Mouse (Mus musculus) heart, embryonic 12.5 days (tissue): ENCODE results near the gene Tnfsf18. TPM values are rescaled to one million over a fixed set of nuclear protein-coding genes. Genes with fewer than 3 reads are reported as not detected.

ENCODE experiments used
- ATAC-seq: fragments of 200-750 bp; cut with Nextera tagmentation; 2 replicates; pipeline ENCODE4 v1.8.0; 2017; ENCODE audit warnings: moderate TSS enrichment, moderate library complexity; ENCODE audit not compliant: insufficient number of reproducible peaks, low FRiP score
- H3K27ac ChIP-seq: fragments of 300-500 bp; sonication (generic); 2 replicates; pipeline ENCODE4 v1.5.1; 2016; ENCODE audit warnings: mild to moderate bottlenecking, moderate library complexity; ENCODE audit not compliant: poor library complexity, severe bottlenecking
- H3K27me3 ChIP-seq: fragments of 300-500 bp; sonication (generic); replicated peaks from 2 replicates; pipeline ENCODE4 v1.6.1; 2016; ENCODE audit warnings: mild to moderate bottlenecking, moderate library complexity
- H3K36me3 ChIP-seq: fragments of 300-500 bp; sonication (generic); 2 replicates; pipeline ENCODE4 v1.6.1; 2016; ENCODE audit warnings: mild to moderate bottlenecking, moderate library complexity
- H3K4me1 ChIP-seq: fragments of 300-500 bp; sonication (generic); replicated peaks from 2 replicates; pipeline ENCODE4 v1.6.1; 2016; ENCODE audit warnings: mild to moderate bottlenecking
- H3K4me2 ChIP-seq: fragments of 300-500 bp; sonication (generic); 2 replicates; pipeline ENCODE4 v1.6.1; 2016; ENCODE audit warnings: mild to moderate bottlenecking, moderate library complexity
- H3K4me3 ChIP-seq: fragments of 300-500 bp; sonication (generic); 2 replicates; pipeline ENCODE4 v1.5.1; 2016; ENCODE audit warnings: mild to moderate bottlenecking
- H3K9ac ChIP-seq: fragments of 300-500 bp; sonication (generic); 2 replicates; pipeline ENCODE4 v1.6.1; 2016; ENCODE audit warnings: mild to moderate bottlenecking, moderate library complexity
- H3K9me3 ChIP-seq: fragments of 300-500 bp; sonication (generic); replicated peaks from 2 replicates; pipeline ENCODE4 v1.6.1; 2016; ENCODE audit warnings: mild to moderate bottlenecking, moderate library complexity
- WGBS: fragments of 180-500 bp; shearing (Covaris S2); methylation state at CpG from one replicate; pipeline ENCODE4 v1.1.7; 2016; 5-methylcytosine and 5-hydroxymethylcytosine counted together
- polyA plus RNA-seq: library from polyadenylated mRNA; unstranded; fragments of >200 nt; fragmentation: Nextera tagmentation; extraction: Ambion mirVana; gene quantifications from 2 replicates; pipeline ENCODE4 v1.2.1, GENCODE M21; 2016

Tnfsf18 gene
- 0.24 TPM in 1 of 2 replicates, not detected in the other for polyA plus RNA-seq

DNA sequence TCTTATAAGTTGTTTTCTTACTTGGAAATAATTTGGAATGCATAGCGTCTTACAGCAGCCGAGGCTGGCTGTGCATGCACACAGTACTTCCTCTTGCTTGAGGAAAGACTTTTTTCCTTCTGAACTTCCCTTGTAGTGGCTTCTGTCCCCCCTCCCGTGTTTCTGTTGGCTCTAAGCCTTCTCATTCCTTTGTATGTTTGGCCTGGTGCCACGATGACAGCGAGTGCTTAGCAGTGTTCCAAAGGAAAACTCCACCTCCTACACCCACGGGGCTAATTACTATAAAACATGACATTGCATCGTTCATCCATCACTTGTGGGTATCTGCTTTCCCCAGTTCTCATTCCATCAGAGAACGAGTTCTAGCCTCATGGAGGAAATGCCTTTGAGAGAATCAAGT is at the start of gene Tnfsf18:
Gene Tnfsf18, plus strand, starts transcription at position 313 of the 400 bp plus-strand sequence.
- no peaks in the 10 kb centered on the region for H3K9me3 ChIP-seq
- ATAC-seq: peak; percentile 79

DNA sequence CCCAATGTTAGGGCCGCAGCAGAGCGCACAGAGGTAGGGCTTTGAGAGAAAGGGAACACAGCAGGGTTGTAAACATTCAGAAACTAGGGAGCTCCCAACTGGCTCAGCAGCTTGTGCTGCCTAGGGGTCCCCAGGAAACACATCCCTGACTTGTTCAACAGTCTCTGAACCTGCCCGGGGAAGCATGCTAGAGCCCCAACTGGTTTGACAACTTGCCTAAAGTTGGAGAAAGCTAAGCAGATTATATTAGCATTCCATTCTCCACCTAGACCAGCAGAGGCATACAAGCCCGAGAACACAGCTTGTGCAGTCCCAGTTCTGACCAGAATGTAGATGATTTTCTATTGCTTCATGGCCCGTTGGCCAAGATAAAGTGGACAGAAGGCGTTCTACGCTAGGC is 49.6 kb upstream of the Tnfsf18 start:
- Histone ChIP-seq H3K4me1 (no peaks in the 10 kb centered on the region), H3K4me3 (no peak overlapping the region), H3K27me3 (no peaks in the 10 kb centered on the region), H3K9me3 (no peaks in the 10 kb centered on the region), H3K27ac (no peak overlapping the region), H3K36me3 (no peaks in the 10 kb centered on the region), H3K4me2 (no peak overlapping the region), H3K9ac (no peak overlapping the region)
- 79% methylated on average over 7 of the region's 7 CpGs for WGBS
- no peak for ATAC-seq

More for the DNA sequence above, at the start of gene Tnfsf18:
- Histone ChIP-seq H3K4me3 (no peak within 1 kb of the TSS), H3K27me3 (no peaks in the 10 kb centered on the region), H3K36me3 (no peaks in the 10 kb centered on the region), H3K27ac (no peak within 1 kb of the TSS), H3K4me2 (peak within 1 kb of the TSS; percentile 16; the same call in 1 of the 2 replicates), H3K4me1 (peaks cover 10% of the 10 kb centered on the region), H3K9ac (no peak within 1 kb of the TSS)
- 34% methylated on average over 8 of the region's 8 CpGs for WGBS

GRCm38 (mm10) chr1:161451683-161452245 is 42.7 kb upstream of the Tnfsf18 start:
- Histone ChIP-seq H3K4me1 (no peaks in the 10 kb centered on the region), H3K4me3 (no peak overlapping the region), H3K9ac (no peak overlapping the region), H3K4me2 (no peak overlapping the region), H3K27ac (no peak overlapping the region), H3K36me3 (no peaks in the 10 kb centered on the region), H3K27me3 (no peaks in the 10 kb centered on the region), H3K9me3 (no peaks in the 10 kb centered on the region)
- 34% methylated on average over 3 of the region's 3 CpGs for WGBS
- ATAC-seq: no peak

DNA sequence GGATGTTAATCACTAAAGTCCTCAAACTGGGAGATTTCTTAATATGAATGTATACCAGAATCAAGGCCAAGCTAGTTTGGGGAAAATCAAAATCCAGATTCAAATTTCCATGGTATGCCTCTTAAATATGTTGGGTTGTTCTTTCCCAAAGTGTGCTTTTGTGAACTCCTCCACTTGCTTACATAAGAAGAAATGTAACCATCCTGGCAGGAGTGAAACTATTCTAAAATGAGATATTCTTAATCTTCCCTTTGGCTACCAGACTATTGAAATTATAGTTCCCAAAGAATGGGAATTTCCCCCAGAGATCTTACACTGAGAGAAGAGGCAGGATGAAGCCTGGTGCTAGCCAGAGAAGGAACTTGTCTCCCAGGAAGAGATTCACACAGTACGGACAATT is 42.2 kb upstream of the Tnfsf18 start:
- Histone ChIP-seq H3K4me3 (no peak overlapping the region), H3K27me3 (no peaks in the 10 kb centered on the region), H3K27ac (no peak overlapping the region), H3K9ac (no peak overlapping the region), H3K4me2 (no peak overlapping the region), H3K4me1 (no peaks in the 10 kb centered on the region), H3K9me3 (no peaks in the 10 kb centered on the region), H3K36me3 (no peaks in the 10 kb centered on the region)
- 91% methylated on average over 1 of the region's 1 CpGs for WGBS
- ATAC-seq: no peak

DNA sequence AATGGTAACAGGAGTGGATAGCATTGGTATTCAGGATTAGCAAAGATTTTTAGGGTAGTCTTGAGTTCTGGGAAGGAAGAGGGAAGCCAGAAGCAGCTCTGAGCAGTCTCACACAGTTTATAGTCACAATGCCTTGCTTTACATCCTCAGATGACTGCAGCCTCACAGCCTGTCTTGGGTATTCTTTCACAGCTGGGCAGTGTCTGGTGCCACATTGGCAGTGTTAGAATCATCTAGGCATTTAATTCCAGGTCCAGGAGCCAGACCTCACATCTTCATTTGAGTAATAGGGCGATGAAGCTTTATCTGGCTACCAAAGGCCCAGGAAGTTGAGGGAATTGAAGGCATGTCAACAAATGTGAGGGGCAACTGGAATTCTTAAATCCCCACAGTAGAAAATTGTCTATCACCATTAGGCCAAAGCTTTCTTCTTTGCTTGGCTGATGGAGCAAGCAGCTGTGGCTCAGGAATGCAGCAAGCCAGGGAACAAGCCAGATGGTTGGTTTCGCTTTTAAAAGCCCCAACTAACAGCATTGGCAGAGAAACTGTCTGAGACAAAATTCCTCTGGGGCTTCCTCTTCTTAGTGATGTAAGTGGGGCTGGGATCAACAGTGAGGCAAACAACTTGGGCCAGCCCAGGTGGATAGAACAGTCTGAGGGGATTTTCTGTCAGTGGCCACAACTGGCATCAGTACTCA is 30.9 kb upstream of the Tnfsf18 start:
- H3K9ac ChIP-seq: no peak overlapping the region
- H3K9me3 ChIP-seq: no peaks in the 10 kb centered on the region
- no peaks in the 10 kb centered on the region; the same call in 1 of the 2 replicates for H3K4me1 ChIP-seq
- no peak for ATAC-seq
- no peak overlapping the region for H3K4me3 ChIP-seq
- 51% methylated on average over 2 of the region's 2 CpGs for WGBS
- H3K4me2 ChIP-seq: no peak overlapping the region
- H3K27me3 ChIP-seq: no peaks in the 10 kb centered on the region
- no peak overlapping the region for H3K27ac ChIP-seq
- no peaks in the 10 kb centered on the region for H3K36me3 ChIP-seq

DNA sequence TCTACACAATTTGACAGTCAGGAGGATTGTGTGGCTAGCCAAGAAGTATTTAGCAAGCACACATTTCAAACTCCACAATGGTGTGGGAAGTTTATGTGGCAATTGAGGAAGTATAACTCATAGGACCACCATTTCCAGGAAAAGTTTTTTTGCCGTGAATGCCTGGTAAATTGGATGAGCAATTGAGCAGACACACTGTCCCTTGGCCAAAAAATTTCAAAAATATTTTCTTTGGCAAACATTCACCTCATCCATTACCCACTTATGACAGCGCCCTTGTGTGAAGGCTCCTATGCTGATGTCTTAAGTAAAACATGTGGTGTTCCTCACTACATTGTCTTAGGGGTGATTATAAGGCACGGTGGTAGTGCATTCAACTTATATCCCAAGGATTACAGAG is 17.2 kb upstream of the Tnfsf18 start:
- 62% methylated on average over 3 of the region's 3 CpGs for WGBS

GRCm38 (mm10) chr1:161479854-161480253 is 14.6 kb upstream of the Tnfsf18 start:
- H3K27ac ChIP-seq: no peak overlapping the region
- H3K4me1 ChIP-seq: peaks cover 6% of the 10 kb centered on the region; the same call in 1 of the 2 replicates
- H3K9me3 ChIP-seq: no peaks in the 10 kb centered on the region
- H3K4me2 ChIP-seq: no peak overlapping the region
- H3K4me3 ChIP-seq: no peak overlapping the region
- no peaks in the 10 kb centered on the region for H3K27me3 ChIP-seq
- H3K36me3 ChIP-seq: no peaks in the 10 kb centered on the region
- no peak overlapping the region for H3K9ac ChIP-seq
- WGBS: 80% methylated on average over 1 of the region's 1 CpGs
- no peak for ATAC-seq

More for the DNA sequence above, 17.2 kb upstream of the Tnfsf18 start:
- Histone ChIP-seq H3K9ac (no peak overlapping the region), H3K4me3 (no peak overlapping the region), H3K4me2 (no peak overlapping the region), H3K4me1 (no peaks in the 10 kb centered on the region), H3K36me3 (no peaks in the 10 kb centered on the region), H3K27me3 (no peaks in the 10 kb centered on the region), H3K27ac (no peak overlapping the region), H3K9me3 (no peaks in the 10 kb centered on the region)
- ATAC-seq: no peak

- 82% methylated on average over 3 of the region's 3 CpGs for WGBS
- no peak for ATAC-seq
- H3K4me1 ChIP-seq: peaks cover 6% of the 10 kb centered on the region; the same call in 1 of the 2 replicates
- no peaks in the 10 kb centered on the region for H3K9me3 ChIP-seq
- H3K9ac ChIP-seq: no peak overlapping the region
- no peak overlapping the region for H3K4me2 ChIP-seq
- H3K27me3 ChIP-seq: no peaks in the 10 kb centered on the region
- H3K27ac ChIP-seq: no peak overlapping the region
- H3K36me3 ChIP-seq: no peaks in the 10 kb centered on the region
- H3K4me3 ChIP-seq: no peak overlapping the region
These were observed 12.2 kb upstream of the Tnfsf18 start for GRCm38 (mm10) chr1:161482211-161482610.

DNA sequence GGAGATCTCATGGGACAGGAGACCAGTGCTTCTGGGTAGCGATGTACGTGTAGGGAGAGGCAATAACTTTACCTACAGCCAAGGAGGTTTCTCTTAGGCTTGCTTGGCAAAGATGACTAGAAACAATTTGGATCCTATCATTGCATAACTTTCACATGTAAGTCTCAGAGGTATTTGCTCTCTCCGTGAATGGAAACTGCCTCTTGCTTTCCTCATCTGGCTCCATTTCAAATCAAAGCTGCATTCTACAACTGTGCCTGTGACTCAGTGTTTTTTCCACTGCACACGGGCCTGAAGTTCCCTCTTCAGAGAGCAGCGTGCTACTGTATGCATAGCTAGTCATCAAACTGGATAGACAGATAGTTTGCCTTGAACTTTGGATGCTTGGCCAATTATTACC is 7.4 kb upstream of the Tnfsf18 start:
- no peak overlapping the region for H3K4me3 ChIP-seq
- H3K9me3 ChIP-seq: no peaks in the 10 kb centered on the region
- H3K9ac ChIP-seq: no peak overlapping the region
- peaks cover 6% of the 10 kb centered on the region; the same call in 1 of the 2 replicates for H3K4me1 ChIP-seq
- no peak overlapping the region for H3K27ac ChIP-seq
- ATAC-seq: no peak
- H3K27me3 ChIP-seq: no peaks in the 10 kb centered on the region
- no peaks in the 10 kb centered on the region for H3K36me3 ChIP-seq
- no peak overlapping the region for H3K4me2 ChIP-seq
- 68% methylated on average over 5 of the region's 5 CpGs for whole genome bisulfite sequencing

DNA sequence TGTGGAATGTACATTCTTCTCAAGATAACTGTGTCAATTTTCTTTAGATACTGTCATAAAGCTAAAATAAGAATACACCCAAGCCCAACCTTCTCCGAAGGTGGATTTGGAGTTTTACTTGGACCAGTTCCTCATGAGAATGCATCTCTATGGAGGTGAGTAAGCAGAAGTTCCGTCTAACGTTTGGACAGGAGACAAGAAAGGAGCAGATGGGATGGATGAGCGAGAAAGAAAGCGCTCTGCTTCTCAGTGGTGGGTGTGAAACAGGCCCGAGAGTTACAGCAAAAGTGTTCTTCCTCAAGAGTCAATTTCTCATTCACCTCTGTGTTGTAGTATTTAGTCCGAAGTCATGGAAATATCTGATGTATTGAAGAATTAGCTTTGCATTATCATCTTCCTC is 2.7 kb upstream of the Tnfsf18 start:
- peaks cover 3% of the 10 kb centered on the region for H3K4me1 ChIP-seq
- H3K4me3 ChIP-seq: no peak overlapping the region
- H3K27me3 ChIP-seq: no peaks in the 10 kb centered on the region
- no peaks in the 10 kb centered on the region for H3K9me3 ChIP-seq
- 72% methylated on average over 7 of the region's 7 CpGs for WGBS
- no peak for ATAC-seq
- no peak overlapping the region for H3K4me2 ChIP-seq
- no peak overlapping the region for H3K9ac ChIP-seq
- H3K27ac ChIP-seq: no peak overlapping the region
- no peaks in the 10 kb centered on the region for H3K36me3 ChIP-seq

DNA sequence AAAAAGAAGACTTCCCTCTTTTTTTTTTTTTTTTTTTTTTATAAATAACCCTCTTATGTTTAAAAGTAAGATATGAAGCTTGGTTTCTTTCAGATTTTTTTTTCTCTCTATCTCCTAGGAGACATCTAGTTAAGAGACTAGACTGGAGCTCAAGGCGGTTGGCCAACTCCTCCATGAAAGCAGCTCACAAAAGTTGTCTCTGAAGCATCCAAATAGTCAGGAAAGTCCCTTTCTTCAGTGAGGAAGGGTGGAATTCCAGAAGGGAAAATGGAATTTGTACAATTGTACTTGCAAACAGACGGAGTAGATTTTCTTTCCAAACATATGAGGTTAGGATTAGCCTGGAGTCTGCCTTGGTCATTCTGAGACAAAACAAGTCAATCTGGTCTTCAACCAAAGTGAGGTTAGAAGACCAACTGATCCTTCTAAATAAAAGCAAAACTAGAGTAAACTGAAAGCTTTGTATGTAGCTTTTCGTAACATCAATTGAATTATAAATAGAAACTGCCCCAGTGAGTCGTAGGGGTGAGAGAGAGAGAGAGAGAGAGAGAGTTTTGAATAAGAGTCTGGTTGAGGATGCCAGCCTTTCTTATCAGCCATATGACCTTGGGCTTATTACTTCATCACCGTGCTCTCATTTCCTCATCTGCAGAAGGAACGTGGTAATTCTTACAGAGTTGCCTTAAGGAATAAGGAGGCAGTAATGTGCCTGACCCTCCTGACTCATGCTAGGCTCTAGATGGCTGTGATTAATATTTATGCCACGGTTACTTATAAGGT is 2.6 kb downstream of the Tnfsf18 start:
- peaks cover 10% of the 10 kb centered on the region for H3K4me1 ChIP-seq
- no peaks in the 10 kb centered on the region for H3K27me3 ChIP-seq
- no peaks in the 10 kb centered on the region for H3K36me3 ChIP-seq
- H3K27ac ChIP-seq: no peak overlapping the region
- no peaks in the 10 kb centered on the region for H3K9me3 ChIP-seq
- no peak for ATAC-seq
- H3K4me3 ChIP-seq: no peak overlapping the region
- H3K9ac ChIP-seq: no peak overlapping the region
- WGBS: 48% methylated on average over 7 of the region's 7 CpGs
- no peak overlapping the region for H3K4me2 ChIP-seq
